Mouse (Mus musculus): ENCODE data around the gene Got1. TPM values are rescaled to one million over a fixed set of nuclear protein-coding genes. Genes with fewer than 3 reads are reported as not detected.

Got1 gene
- total RNA-seq (2012; rRNA removed), result 122 and 131 TPM in 2 replicates
- 164 and 176 TPM in 2 replicates for total RNA-seq (2014; rRNA removed)
- polyA plus RNA-seq (2012; ENCODE audit: insufficient read length, low read depth), result 214 and 228 TPM in 2 replicates

DNA sequence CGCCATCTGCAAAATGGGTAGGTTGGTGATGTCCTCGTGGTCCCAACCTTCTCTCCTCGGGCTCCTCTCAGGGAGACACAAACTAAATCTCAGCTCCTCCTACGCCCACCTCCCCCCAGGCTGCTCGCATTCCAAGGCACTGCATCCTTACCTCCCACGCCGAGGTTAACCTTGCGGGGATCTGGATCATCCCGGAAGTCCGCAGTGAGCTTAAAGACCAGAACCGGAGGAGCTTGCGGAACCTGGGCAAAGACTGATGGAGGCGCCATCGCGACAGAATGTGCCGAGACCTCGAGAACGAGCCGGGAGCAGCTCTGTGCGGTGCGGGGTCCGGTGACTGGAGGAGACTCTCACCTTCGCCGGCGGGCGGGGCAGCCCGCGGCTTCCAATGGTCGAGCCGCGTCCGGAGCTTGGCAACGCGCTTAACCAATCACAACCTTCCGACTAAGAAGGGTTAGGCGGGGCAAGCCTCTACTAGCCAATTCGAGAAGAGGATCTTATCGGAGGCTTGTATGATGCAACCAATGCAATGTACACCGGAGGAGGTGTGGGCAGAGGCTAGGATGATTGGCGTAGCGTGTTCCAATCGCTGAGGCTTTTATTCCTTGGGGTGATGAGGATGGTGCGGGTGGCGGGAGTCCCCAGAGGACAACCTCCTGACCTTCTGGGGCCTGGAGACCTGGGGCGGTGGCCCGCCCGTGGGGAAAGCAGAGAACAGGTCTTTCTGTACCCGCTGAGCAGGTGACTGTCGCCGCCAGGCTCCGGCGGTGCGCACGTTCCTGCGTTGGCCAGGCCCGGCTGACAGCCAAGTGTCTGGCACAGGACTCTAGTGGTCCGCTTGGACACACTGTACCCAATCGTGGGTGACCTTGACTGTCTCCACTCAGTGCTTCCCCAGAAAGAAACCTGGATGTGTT, at the start of gene Got1:
Gene Got1 (minus strand): TSS at position 419 of the 917 bp plus-strand sequence.
- in situ Hi-C loops (cut with MboI; ENCODE audit: low pct_ligation_motif_present, low pct_unique_long_range_greater_than_20kb, low sequenced_read_pairs), result loop anchor here (5.0 to 25.0 kb wide), 3 partner anchors 32 to 238 kb away; partner anchors contain the start of genes Cox15 and Cutc
- peaks cover 6 to 20% of the 10 kb centered on the region in 2 experiments for H3K4me1 ChIP-seq (ENCODE audit: control insufficient read depth in 1 of 2, insufficient read depth in 2 of 2)

More for the DNA sequence above, at the start of gene Got1:
- no peaks in the 10 kb centered on the region for H3K9me3 ChIP-seq (replicated peaks; ENCODE audit: low read length)
- peaks cover 0 to 14% of the 10 kb centered on the region in 2 experiments for H3K36me3 ChIP-seq (replicated peaks in 1 of 2; ENCODE audit: control insufficient read depth in 1 of 2, insufficient read depth in 1 of 2, low read length in 1 of 2)
- H3K9ac ChIP-seq (ENCODE audit: insufficient read depth, low read depth), result peak within 1 kb of the TSS; percentile 88
- no peaks in the 10 kb centered on the region for H3K27me3 ChIP-seq (replicated peaks)
- H3K4me3 ChIP-seq (replicated peaks in 1 of 3; ENCODE audit: low read depth in 2 of 3, low read length in 2 of 3, poor library complexity in 1 of 3), result peak within 1 kb of the TSS; percentile 79 to 93 (median 89)
- peak; percentile 98 for DNase-seq (ENCODE audit: extremely low read depth)
- peak; percentile 90 for TF ChIP-seq POLR2A (IDR thresholded peaks at IDR 0.05; ENCODE audit: low read depth, low read length)
- TF ChIP-seq HCFC1 (IDR thresholded peaks at IDR 0.05; ENCODE audit: low read depth, low read length), result peak; percentile 79
- TF ChIP-seq CHD1 (IDR thresholded peaks at IDR 0.05; ENCODE audit: low read depth, low read length), result no peak; the same call in 1 of the 2 replicates
- TF ChIP-seq RAD21 (IDR thresholded peaks at IDR 0.05; ENCODE audit: low read depth, low read length), result no peak
- TF ChIP-seq EP300 (IDR thresholded peaks at IDR 0.05; ENCODE audit: low read length), result no peak
- TF ChIP-seq KAT2A (IDR thresholded peaks at IDR 0.05; ENCODE audit: insufficient replicate concordance, low read length), result peak; percentile 81; the same call in 1 of the 2 replicates
- no peak for TF ChIP-seq MAFK (IDR thresholded peaks at IDR 0.05; ENCODE audit: insufficient replicate concordance, low read length)
- TF ChIP-seq MEF2A (IDR thresholded peaks at IDR 0.05; ENCODE audit: borderline replicate concordance, low read depth, low read length), result peak; percentile 34; the same call in 1 of the 2 replicates
- TF ChIP-seq MYC (IDR thresholded peaks at IDR 0.05; ENCODE audit: low read depth, low read length), result peak; percentile 56; the same call in 1 of the 2 replicates
- TF ChIP-seq IRF4 (IDR thresholded peaks at IDR 0.05; ENCODE audit: low read depth, low read length), result peak; percentile 18; the same call in 1 of the 2 replicates
- TF ChIP-seq JUN (IDR thresholded peaks at IDR 0.05; ENCODE audit: insufficient read depth, low read depth, low read length), result no peak
- no peak for TF ChIP-seq RCOR1 (conservative IDR thresholded peaks at IDR 0.05; ENCODE audit: low read depth, low read length)
- 0 out of 2 replicates have a peak, but pooled peaks have one; percentile 78 for TF ChIP-seq TBP (conservative IDR thresholded peaks at IDR 0.05; ENCODE audit: low read depth, low read length)
- TF ChIP-seq MXI1 (IDR thresholded peaks at IDR 0.05; ENCODE audit: low read depth, low read length), result no peak
- TF ChIP-seq GABPA (IDR thresholded peaks at IDR 0.05; ENCODE audit: insufficient replicate concordance, low read depth, low read length), result no peak
- TF ChIP-seq PAX5 (IDR thresholded peaks at IDR 0.05; ENCODE audit: low read length), result no peak
- TF ChIP-seq POLR2AphosphoS2 (IDR thresholded peaks at IDR 0.05; ENCODE audit: low read depth, low read length), result peak; percentile 50; the same call in 1 of the 2 replicates
- TF ChIP-seq CTCF (conservative IDR thresholded peaks at IDR 0.05 in 1 of 2, IDR thresholded peaks at IDR 0.05 in 1 of 2; ENCODE audit: low read depth in 2 of 2, low read length in 2 of 2), result no peak
- TF ChIP-seq BHLHE40 (IDR thresholded peaks at IDR 0.05; ENCODE audit: low read depth, low read length), result peak; percentile 67
- TF ChIP-seq CHD2 (IDR thresholded peaks at IDR 0.05; ENCODE audit: low read length), result peak; percentile 97
- TF ChIP-seq ETS1 (conservative IDR thresholded peaks at IDR 0.05; ENCODE audit: low read depth, low read length), result peak; percentile 9
- peak; percentile 69 for TF ChIP-seq ELF1 (IDR thresholded peaks at IDR 0.05; ENCODE audit: low read depth, low read length)
- peak; percentile 81; the same call in 1 of the 2 replicates for TF ChIP-seq E2F4 (IDR thresholded peaks at IDR 0.05; ENCODE audit: insufficient replicate concordance, low read depth, low read length)
- TF ChIP-seq NELFE (IDR thresholded peaks at IDR 0.05; ENCODE audit: low read depth, low read length), result peak; percentile 90
- peak; percentile 28; the same call in 1 of the 2 replicates for TF ChIP-seq TCF12 (IDR thresholded peaks at IDR 0.05; ENCODE audit: low read depth, low read length)
- TF ChIP-seq UBTF (IDR thresholded peaks at IDR 0.05; ENCODE audit: low read depth, low read length), result 0 out of 2 replicates have a peak, but pooled peaks have one; percentile 50
- peak; percentile 80; the same call in 1 of the 2 replicates for TF ChIP-seq MAZ (IDR thresholded peaks at IDR 0.05; ENCODE audit: low read depth, low read length)
- 0 out of 2 replicates have a peak, but pooled peaks have one; percentile 23 for TF ChIP-seq NRF1 (IDR thresholded peaks at IDR 0.05; ENCODE audit: low read depth, low read length)
- TF ChIP-seq ZNF384 (IDR thresholded peaks at IDR 0.05; ENCODE audit: low read depth, low read length), result no peak
- peak; percentile 33; the same call in 1 of the 2 replicates for TF ChIP-seq MAX (IDR thresholded peaks at IDR 0.05; ENCODE audit: low read length)
- TF ChIP-seq ZMIZ1 (IDR thresholded peaks at IDR 0.05; ENCODE audit: low read depth, low read length), result peak; percentile 87
- TF ChIP-seq ZKSCAN1 (IDR thresholded peaks at IDR 0.05; ENCODE audit: borderline replicate concordance, low read depth, low read length), result no peak
- dilution Hi-C loops (cut with MboI; ENCODE audit: extremely low pct_ligation_motif_present, extremely low pct_unique_long_range_greater_than_20kb, low sequenced_read_pairs), result no loop called here
- H3K79me2 ChIP-seq (replicated peaks; ENCODE audit: control insufficient read depth, extremely low read depth, insufficient read depth, poor library complexity, severe bottlenecking), result peaks cover 48% of the 10 kb centered on the region
- peak within 1 kb of the TSS; percentile 81 for H3K27ac ChIP-seq (ENCODE audit: insufficient read depth, low read depth)
- peak within 1 kb of the TSS; percentile 85 for H3K4me2 ChIP-seq (ENCODE audit: insufficient read depth, low read depth, poor library complexity, severe bottlenecking)
